Comparison of ENCODE assay signal across 8 mouse cellular contexts in genomic region chr12:100187013-100187755, GRCm38 (mm10). TPM values are rescaled to one million over a fixed set of nuclear protein-coding genes. Genes with fewer than 3 reads are reported as not detected.
DNase-seq lines count a peak whose midpoint lies in the region; ATAC-seq lines count a peak whose summit lies in the region.

No protein-coding gene starts in this region.

- intact Hi-C loops in left cerebral cortex, postnatal 10 days (cut with DNase I) = loop anchor here (10.0 kb wide), 1 partner anchor 738 kb away; no protein-coding TSS in a partner anchor

- DNase-seq in adipocyte (ENCODE audit: low spot score) = peak; percentile 97
- DNase-seq in embryo, embryonic 10 days (ENCODE audit: low spot score) = peak; percentile 99
- DNase-seq in gastrocnemius, postnatal 10 days = peak; percentile 97
- peak; percentile 98 for DNase-seq in induced T-regulatory cell, adult 2 months (ENCODE audit: low read depth)
- peak; percentile 99 to 100 for DNase-seq in left cerebral cortex, postnatal 10 days (ENCODE audit: extremely low spot score in 1 of 2, low spot score in 2 of 2)
- DNase-seq in right cerebral cortex, postnatal 25 days = peak; percentile 100
- peak; percentile 99 for DNase-seq in urinary bladder, postnatal 4 days (ENCODE audit: low spot score in 2 of 2)

- peak; percentile 97 for ATAC-seq in megakaryocyte-erythroid progenitor cell, adult 5-6 weeks (replicated peaks; ENCODE audit: low FRiP score, low TSS enrichment, poor library complexity, severe bottlenecking)

RNA-seq across cellular contexts. Expression of gene Calm1, which starts 12.1 kb away (rescaled TPM):
- 100 to 1,000 TPM; 360 to 362 TPM for total RNA-seq in gastrocnemius, postnatal 10 days (2021)
- total RNA-seq in left cerebral cortex, postnatal 10 days (2021) = 1,000 to 10,000 TPM; 2,169 to 2,321 TPM
- total RNA-seq in megakaryocyte-erythroid progenitor cell, adult 5-6 weeks (2014; fragmentation: Nextera tagmentation) = 102 and 137 TPM in 2 replicates
- total RNA-seq in megakaryocyte-erythroid progenitor cell, adult 5-6 weeks (2017) = 509 and 519 TPM in 2 replicates

RNA-seq across cellular contexts. Expression of gene Nrde2, which starts 27.7 kb away (rescaled TPM):
- total RNA-seq in gastrocnemius, postnatal 10 days (2021) = 10 to 100 TPM; 11.1 to 11.2 TPM
- total RNA-seq in left cerebral cortex, postnatal 10 days (2021) = 10 to 100 TPM; 12.9 to 14.9 TPM
- total RNA-seq in megakaryocyte-erythroid progenitor cell, adult 5-6 weeks (2014; fragmentation: Nextera tagmentation) = 10.4 and 14.9 TPM in 2 replicates
- 34.5 and 36.1 TPM in 2 replicates for total RNA-seq in megakaryocyte-erythroid progenitor cell, adult 5-6 weeks (2017)

Comparison
In these comparisons a context has a peak if more than half of its experiments do, and no peak if none do; other contexts are left out.
1. Peak in every context shown above with its lines: DNase-seq and ATAC-seq.
2. RNA of gene Calm1, which starts 12.1 kb away (total RNA-seq): 2,169 to 2,321 TPM in left cerebral cortex, postnatal 10 days; 102 to 519 TPM in megakaryocyte-erythroid progenitor cell, adult 5-6 weeks and 360 to 362 TPM in gastrocnemius, postnatal 10 days; every median in the first group is over 4 times any median in the second.